Mouse (Mus musculus): ENCODE results near the gene Metap2. TPM values are rescaled to one million over a fixed set of nuclear protein-coding genes. Genes with fewer than 3 reads are reported as not detected.

Gene Metap2
- polyA plus RNA-seq (2012; rRNA removed): 4.9 and 9.5 TPM in 2 replicates

GRCm38 (mm10) chr10:93897043-93897646 lies at the start of gene Metap2:
Metap2 (minus strand) TSS chr10:93897093.
- 79% methylated on average over 7 of the region's 7 CpGs for WGBS
- no peak for TF ChIP-seq POLR2A (IDR thresholded peaks at IDR 0.05; ENCODE audit: low read depth, low read length)
- TF ChIP-seq CTCF (IDR thresholded peaks at IDR 0.05; ENCODE audit: extremely low read depth, insufficient read length, insufficient replicate concordance, low read depth, low read length): no peak

DNA sequence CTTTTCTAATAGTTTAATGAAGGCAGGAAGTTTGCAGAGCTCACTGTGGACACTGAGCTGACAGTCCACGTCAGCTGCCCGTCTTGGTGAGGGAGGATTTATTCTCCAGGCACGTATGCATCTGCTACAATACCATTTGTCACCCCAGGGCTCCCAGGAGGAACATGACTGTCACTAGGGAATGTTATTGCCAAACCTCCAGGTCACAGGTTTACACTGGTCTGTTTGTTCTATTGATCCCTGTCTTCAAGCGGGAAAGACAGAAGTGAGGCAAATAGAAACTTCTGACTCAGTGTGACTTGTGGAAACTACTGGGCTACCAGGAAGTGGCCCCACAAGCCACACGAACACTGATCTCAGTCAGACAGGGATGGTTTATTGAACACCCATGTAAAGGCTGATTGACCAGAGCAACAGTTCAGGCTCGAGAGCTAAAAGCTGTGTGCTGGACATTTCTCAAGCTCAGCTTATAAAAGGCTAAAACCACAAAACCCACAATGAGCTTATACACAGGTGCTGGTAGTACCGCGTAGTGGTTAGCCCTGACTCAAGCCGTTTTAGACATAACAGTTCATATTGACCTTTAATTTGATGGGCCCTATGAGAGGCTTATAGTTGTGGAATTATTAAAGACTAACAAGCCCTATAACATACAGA lies 49.1 kb upstream of the Metap2 start:
- Histone ChIP-seq H3K36me3 (ENCODE audit: control insufficient read depth, insufficient read depth, low read length) (no peaks in the 10 kb centered on the region), H3K4me1 (ENCODE audit: control insufficient read depth, insufficient read depth, insufficient read length, low read length) (no peaks in the 10 kb centered on the region), H3K27me3 (ENCODE audit: control insufficient read depth, insufficient read depth, low read length) (no peaks in the 10 kb centered on the region), H3K27ac (ENCODE audit: insufficient read depth, low read depth, low read length) (no peak overlapping the region), H3K4me3 (ENCODE audit: low read depth, low read length) (no peak overlapping the region)
- 43% methylated on average over 9 of the region's 9 CpGs for WGBS
- TF ChIP-seq POLR2A (IDR thresholded peaks at IDR 0.05; ENCODE audit: low read depth, low read length): no peak
- TF ChIP-seq CTCF (IDR thresholded peaks at IDR 0.05; ENCODE audit: extremely low read depth, insufficient read length, insufficient replicate concordance, low read depth, low read length): no peak

More at GRCm38 (mm10) chr10:93897043-93897646, at the start of gene Metap2:
- Histone ChIP-seq H3K4me1 (ENCODE audit: control insufficient read depth, insufficient read depth, insufficient read length, low read length) (peaks cover 3% of the 10 kb centered on the region; the same call in 1 of the 2 replicates), H3K27me3 (ENCODE audit: control insufficient read depth, insufficient read depth, low read length) (no peaks in the 10 kb centered on the region), H3K4me3 (ENCODE audit: low read depth, low read length) (no peak within 1 kb of the TSS), H3K27ac (ENCODE audit: insufficient read depth, low read depth, low read length) (no peak within 1 kb of the TSS), H3K36me3 (ENCODE audit: control insufficient read depth, insufficient read depth, low read length) (no peaks in the 10 kb centered on the region)

DNA sequence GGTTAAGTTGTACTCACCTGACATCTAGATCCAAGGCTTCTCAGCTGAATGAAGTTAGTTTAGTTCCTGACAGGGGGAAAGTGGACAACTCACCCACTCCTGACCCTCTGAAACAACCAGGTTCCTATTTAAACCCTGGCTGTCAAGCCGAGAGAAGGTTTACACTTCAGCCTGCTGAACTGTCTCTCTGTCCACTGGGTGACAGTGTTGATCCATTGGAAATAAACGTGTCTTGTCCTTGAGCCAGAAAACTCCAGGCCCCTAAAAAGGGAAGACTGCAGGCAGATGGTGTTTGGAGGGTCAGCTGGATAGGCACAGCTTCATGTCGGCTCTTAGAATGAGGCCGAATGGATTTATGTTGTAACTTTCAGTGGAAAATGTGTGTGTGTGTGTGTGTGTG lies 48.5 kb upstream of the Metap2 start:
- no peak for TF ChIP-seq POLR2A (IDR thresholded peaks at IDR 0.05; ENCODE audit: low read depth, low read length)
- TF ChIP-seq CTCF (IDR thresholded peaks at IDR 0.05; ENCODE audit: extremely low read depth, insufficient read length, insufficient replicate concordance, low read depth, low read length): no peak
- no peak overlapping the region for H3K4me3 ChIP-seq (ENCODE audit: low read depth, low read length)
- H3K36me3 ChIP-seq (ENCODE audit: control insufficient read depth, insufficient read depth, low read length): no peaks in the 10 kb centered on the region
- WGBS: 26% methylated on average over 4 of the region's 4 CpGs
- H3K27ac ChIP-seq (ENCODE audit: insufficient read depth, low read depth, low read length): no peak overlapping the region
- no peaks in the 10 kb centered on the region for H3K27me3 ChIP-seq (ENCODE audit: control insufficient read depth, insufficient read depth, low read length)
- no peaks in the 10 kb centered on the region for H3K4me1 ChIP-seq (ENCODE audit: control insufficient read depth, insufficient read depth, insufficient read length, low read length)

DNA sequence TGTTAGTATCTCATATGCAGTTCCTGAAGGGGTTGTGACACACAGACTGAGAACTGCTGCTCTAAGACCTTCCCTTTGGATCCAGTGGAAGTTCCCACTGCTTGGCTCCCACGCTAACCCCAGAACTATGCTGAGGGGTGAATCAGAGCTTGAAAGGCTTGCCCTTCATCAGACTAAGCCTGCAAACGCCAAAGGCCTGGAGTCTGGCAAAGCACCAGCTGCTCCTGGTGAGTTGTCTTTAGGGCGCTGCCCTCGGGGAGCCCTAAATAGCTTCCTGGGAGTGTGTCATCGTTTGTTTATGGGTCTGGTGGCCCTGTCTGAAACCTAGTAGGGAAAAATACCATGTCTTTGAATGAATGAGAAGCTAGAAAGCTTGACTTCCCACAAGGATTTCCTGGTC lies 47.3 kb upstream of the Metap2 start:
- H3K27ac ChIP-seq (ENCODE audit: insufficient read depth, low read depth, low read length): no peak overlapping the region
- H3K4me1 ChIP-seq (ENCODE audit: control insufficient read depth, insufficient read depth, insufficient read length, low read length): no peaks in the 10 kb centered on the region
- H3K27me3 ChIP-seq (ENCODE audit: control insufficient read depth, insufficient read depth, low read length): no peaks in the 10 kb centered on the region
- TF ChIP-seq CTCF (IDR thresholded peaks at IDR 0.05; ENCODE audit: extremely low read depth, insufficient read length, insufficient replicate concordance, low read depth, low read length): no peak
- TF ChIP-seq POLR2A (IDR thresholded peaks at IDR 0.05; ENCODE audit: low read depth, low read length): no peak
- H3K36me3 ChIP-seq (ENCODE audit: control insufficient read depth, insufficient read depth, low read length): no peaks in the 10 kb centered on the region
- H3K4me3 ChIP-seq (ENCODE audit: low read depth, low read length): no peak overlapping the region
- WGBS: 37% methylated on average over 5 of the region's 5 CpGs

- H3K27ac ChIP-seq (ENCODE audit: insufficient read depth, low read depth, low read length): no peak overlapping the region
- no peaks in the 10 kb centered on the region for H3K4me1 ChIP-seq (ENCODE audit: control insufficient read depth, insufficient read depth, insufficient read length, low read length)
- no peaks in the 10 kb centered on the region for H3K27me3 ChIP-seq (ENCODE audit: control insufficient read depth, insufficient read depth, low read length)
- no peak overlapping the region for H3K4me3 ChIP-seq (ENCODE audit: low read depth, low read length)
- WGBS: 78% methylated on average over 5 of the region's 5 CpGs
- TF ChIP-seq CTCF (IDR thresholded peaks at IDR 0.05; ENCODE audit: extremely low read depth, insufficient read length, insufficient replicate concordance, low read depth, low read length) (no peak), POLR2A (IDR thresholded peaks at IDR 0.05; ENCODE audit: low read depth, low read length) (no peak)
- no peaks in the 10 kb centered on the region for H3K36me3 ChIP-seq (ENCODE audit: control insufficient read depth, insufficient read depth, low read length)
Observed at GRCm38 (mm10) chr10:93940279-93940678, 43.4 kb upstream of the Metap2 start.

- TF ChIP-seq CTCF (IDR thresholded peaks at IDR 0.05; ENCODE audit: extremely low read depth, insufficient read length, insufficient replicate concordance, low read depth, low read length) (no peak), POLR2A (IDR thresholded peaks at IDR 0.05; ENCODE audit: low read depth, low read length) (no peak)
Observed at GRCm38 (mm10) chr10:93939676-93940075, 42.8 kb upstream of the Metap2 start.

DNA sequence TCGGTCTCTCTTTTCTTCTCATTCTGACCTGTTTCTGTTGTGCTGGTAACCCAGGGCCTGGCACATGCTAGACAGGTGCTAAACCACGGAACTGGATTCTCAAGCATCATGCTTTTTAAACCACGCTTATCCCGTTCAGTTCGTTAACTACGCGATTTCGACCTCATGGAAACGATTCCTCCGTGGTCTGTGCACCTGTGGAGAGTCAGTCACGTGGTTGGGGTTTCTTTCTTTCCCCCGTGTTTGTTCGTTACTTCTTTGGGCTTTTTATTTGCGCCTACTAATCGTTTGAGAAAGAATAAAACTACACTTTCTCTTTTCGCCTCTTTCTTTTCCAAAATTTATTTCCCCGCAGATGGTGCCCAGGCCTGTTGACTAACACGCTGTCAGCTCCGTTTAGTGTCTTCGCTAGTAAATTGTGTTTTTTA lies 42.0 kb upstream of the Metap2 start:
- TF ChIP-seq POLR2A (IDR thresholded peaks at IDR 0.05; ENCODE audit: low read depth, low read length) (no peak), CTCF (IDR thresholded peaks at IDR 0.05; ENCODE audit: extremely low read depth, insufficient read length, insufficient replicate concordance, low read depth, low read length) (no peak)
- H3K4me1 ChIP-seq (ENCODE audit: control insufficient read depth, insufficient read depth, insufficient read length, low read length): no peaks in the 10 kb centered on the region
- no peak overlapping the region for H3K4me3 ChIP-seq (ENCODE audit: low read depth, low read length)
- no peak overlapping the region for H3K27ac ChIP-seq (ENCODE audit: insufficient read depth, low read depth, low read length)
- H3K27me3 ChIP-seq (ENCODE audit: control insufficient read depth, insufficient read depth, low read length): no peaks in the 10 kb centered on the region
- 86% methylated on average over 20 of the region's 20 CpGs for WGBS
- no peaks in the 10 kb centered on the region for H3K36me3 ChIP-seq (ENCODE audit: control insufficient read depth, insufficient read depth, low read length)

More at GRCm38 (mm10) chr10:93939676-93940075, 42.8 kb upstream of the Metap2 start:
- no peak overlapping the region for H3K27ac ChIP-seq (ENCODE audit: insufficient read depth, low read depth, low read length)
- no peaks in the 10 kb centered on the region for H3K27me3 ChIP-seq (ENCODE audit: control insufficient read depth, insufficient read depth, low read length)
- 90% methylated on average over 8 of the region's 8 CpGs for WGBS
- H3K4me1 ChIP-seq (ENCODE audit: control insufficient read depth, insufficient read depth, insufficient read length, low read length): no peaks in the 10 kb centered on the region
- no peaks in the 10 kb centered on the region for H3K36me3 ChIP-seq (ENCODE audit: control insufficient read depth, insufficient read depth, low read length)
- H3K4me3 ChIP-seq (ENCODE audit: low read depth, low read length): no peak overlapping the region
